Mouse (Mus musculus) hindbrain, embryonic 16.5 days (tissue): ENCODE results near the gene Nxn. TPM values are rescaled to one million over a fixed set of nuclear protein-coding genes. Genes with fewer than 3 reads are reported as not detected.

Experiments used
- ATAC-seq: fragments of 200-750 bp; cut with Nextera tagmentation; 2 replicates; pipeline ENCODE4 v1.8.0; 2017; ENCODE audit warnings: moderate TSS enrichment, moderate library complexity
- H3K27ac ChIP-seq: fragments of 300-500 bp; sonication (generic); 2 replicates; pipeline ENCODE4 v1.5.1; 2014; ENCODE audit warnings: low read depth, mild to moderate bottlenecking, control low read depth, low read length, moderate library complexity
- H3K27me3 ChIP-seq: fragments of 300-500 bp; sonication (generic); replicated peaks from 2 replicates; pipeline ENCODE4 v1.6.1; 2014; ENCODE audit warnings: low read length; ENCODE audit not compliant: control insufficient read depth, insufficient read depth
- H3K36me3 ChIP-seq: fragments of 300-500 bp; sonication (generic); 2 replicates; pipeline ENCODE4 v1.6.1; 2014; ENCODE audit warnings: mild to moderate bottlenecking, low read length, moderate library complexity, mixed read lengths; ENCODE audit not compliant: control insufficient read depth, insufficient read depth
- H3K4me1 ChIP-seq: fragments of 300-500 bp; sonication (generic); 2 replicates; pipeline ENCODE4 v1.6.1; 2014; ENCODE audit warnings: low read depth, low read length; ENCODE audit not compliant: control insufficient read depth, insufficient read depth
- H3K4me2 ChIP-seq: fragments of 300-500 bp; sonication (generic); 2 replicates; pipeline ENCODE4 v1.6.1; 2014; ENCODE audit warnings: mild to moderate bottlenecking, low read length, control low read depth, moderate library complexity
- H3K4me3 ChIP-seq: fragments of 300-500 bp; sonication (generic); 2 replicates; pipeline ENCODE4 v1.5.1; 2014; ENCODE audit warnings: mild to moderate bottlenecking, low read length, control low read depth, moderate library complexity
- H3K9ac ChIP-seq: fragments of 300-500 bp; sonication (generic); 2 replicates; pipeline ENCODE4 v1.6.1; 2014; ENCODE audit warnings: low read depth, mild to moderate bottlenecking, control low read depth, low read length, moderate library complexity
- H3K9me3 ChIP-seq: fragments of 300-500 bp; sonication (generic); 2 replicates; pipeline ENCODE4 v1.6.1; 2014; ENCODE audit warnings: mild to moderate bottlenecking, low read length, moderate library complexity; ENCODE audit not compliant: control insufficient read depth
- WGBS: fragments of 180-500 bp; shearing (Covaris S2); extraction: QIAGEN DNeasy Blood & Tissue Kit; methylation state at CpG from one replicate; pipeline ENCODE4 v1.1.7; 2014; 5-methylcytosine and 5-hydroxymethylcytosine counted together
- polyA plus RNA-seq: library from polyadenylated mRNA; unstranded; fragments of >200 nt; fragmentation: Nextera tagmentation; extraction: Ambion mirVana; gene quantifications from 2 replicates; pipeline ENCODE4 v1.2.1, GENCODE M21; 2015

Gene Nxn
- polyA plus RNA-seq, 1 experiment from 2014 or later: 22.2 TPM

DNA sequence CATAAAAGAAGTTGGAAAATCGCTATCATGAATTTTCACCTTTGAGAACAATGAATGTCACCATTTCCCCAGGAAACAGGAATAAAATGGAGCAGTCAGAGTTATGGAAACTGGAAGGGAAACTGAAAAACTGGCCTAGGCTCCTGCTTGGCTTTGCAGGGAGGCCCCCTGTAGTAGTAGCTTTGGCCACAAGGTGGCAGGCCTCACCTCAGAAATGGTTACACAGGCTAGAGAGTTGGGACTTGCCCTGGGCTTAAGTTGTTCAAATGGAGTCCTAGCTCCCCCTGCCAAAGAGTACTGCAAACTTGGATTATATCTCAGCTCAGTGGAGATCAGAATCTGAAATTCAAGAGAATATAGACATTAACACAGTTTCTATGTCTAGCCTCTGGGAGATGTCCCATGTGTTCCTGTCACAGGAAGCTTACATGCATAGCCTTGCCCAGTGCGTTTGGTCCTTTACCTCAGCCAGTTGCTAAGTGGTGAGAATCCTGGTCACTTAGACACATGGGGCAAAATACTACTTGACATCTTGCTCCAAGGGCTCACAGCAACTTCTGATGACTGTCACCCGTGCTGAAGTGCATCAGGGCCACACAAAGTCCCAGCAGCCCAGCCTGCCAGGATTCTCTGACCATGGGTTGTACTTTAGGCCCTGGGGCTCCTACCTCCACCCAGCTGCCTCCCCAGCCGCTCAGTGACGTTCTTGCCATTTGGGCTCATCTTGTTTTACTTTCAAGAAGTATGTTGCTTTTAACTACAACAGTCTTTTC, 145.6 kb downstream of the Nxn start:
- WGBS: 44% methylated on average over 5 of the region's 5 CpGs
- no peak overlapping the region for H3K27ac ChIP-seq
- peak; percentile 82 for ATAC-seq

GRCm38 (mm10) chr11:76252036-76252435, 146.9 kb downstream of the Nxn start:
- Histone ChIP-seq H3K9me3 (no peaks in the 10 kb centered on the region), H3K36me3 (peaks cover 14% of the 10 kb centered on the region), H3K4me3 (no peak overlapping the region), H3K27ac (no peak overlapping the region), H3K9ac (no peak overlapping the region), H3K4me2 (no peak overlapping the region), H3K27me3 (no peaks in the 10 kb centered on the region), H3K4me1 (peaks cover 9% of the 10 kb centered on the region; the same call in 1 of the 2 replicates)
- WGBS: 60% methylated on average over 3 of the region's 3 CpGs
- ATAC-seq: no peak

More for the DNA sequence above, 145.6 kb downstream of the Nxn start:
- Histone ChIP-seq H3K4me2 (no peak overlapping the region), H3K36me3 (peaks cover 14% of the 10 kb centered on the region), H3K27me3 (no peaks in the 10 kb centered on the region), H3K9ac (no peak overlapping the region), H3K4me3 (no peak overlapping the region), H3K4me1 (peaks cover 9% of the 10 kb centered on the region; the same call in 1 of the 2 replicates), H3K9me3 (no peaks in the 10 kb centered on the region)

DNA sequence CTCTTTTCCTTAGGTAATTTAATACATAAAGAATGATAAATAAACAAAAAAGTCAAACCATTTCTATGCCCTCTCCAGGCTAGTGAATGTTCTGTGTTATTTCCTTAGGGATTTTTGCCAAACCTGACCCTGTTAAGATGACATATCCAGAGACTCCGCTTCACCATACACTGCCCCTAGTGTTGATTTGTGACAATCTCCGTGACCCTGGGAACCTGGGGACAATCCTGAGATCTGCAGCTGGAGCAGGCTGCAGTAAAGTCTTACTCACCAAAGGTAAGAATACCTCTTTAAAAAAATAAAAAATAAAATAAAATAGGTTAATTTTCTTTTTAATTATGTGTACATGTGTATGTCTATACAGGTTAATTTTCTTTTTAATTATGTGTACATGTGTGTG, 151.7 kb downstream of the Nxn start:
- no peaks in the 10 kb centered on the region for H3K27me3 ChIP-seq
- no peak for ATAC-seq
- H3K9me3 ChIP-seq: no peaks in the 10 kb centered on the region
- H3K27ac ChIP-seq: no peak overlapping the region
- peaks cover 20% of the 10 kb centered on the region for H3K4me1 ChIP-seq
- H3K4me2 ChIP-seq: no peak overlapping the region
- H3K36me3 ChIP-seq: peaks cover 14% of the 10 kb centered on the region
- WGBS: 54% methylated on average over 2 of the region's 2 CpGs
- H3K9ac ChIP-seq: no peak overlapping the region
- no peak overlapping the region for H3K4me3 ChIP-seq

DNA sequence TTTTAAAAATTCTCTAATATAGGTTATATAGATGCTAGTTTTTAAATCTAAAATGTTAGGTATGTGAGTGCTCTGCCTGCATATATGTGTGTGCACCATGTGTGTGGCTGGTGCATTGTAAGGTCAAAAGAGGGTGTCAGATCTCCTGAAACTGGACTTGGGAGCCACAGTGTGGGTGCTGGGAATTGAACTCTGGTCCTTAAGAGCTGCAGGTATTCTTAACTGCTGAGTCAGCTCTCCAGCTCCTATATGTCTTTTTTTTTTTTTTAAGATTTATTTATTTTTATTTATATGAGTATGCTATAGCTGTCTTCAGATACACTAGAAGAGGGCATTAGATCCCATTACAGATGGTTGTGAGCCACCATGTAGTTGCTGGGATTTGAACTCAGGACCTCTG, 152.5 kb downstream of the Nxn start:
- H3K9me3 ChIP-seq: no peaks in the 10 kb centered on the region
- no peak overlapping the region for H3K27ac ChIP-seq
- no peaks in the 10 kb centered on the region for H3K27me3 ChIP-seq
- peaks cover 24% of the 10 kb centered on the region for H3K4me1 ChIP-seq
- H3K36me3 ChIP-seq: peaks cover 14% of the 10 kb centered on the region
- no peak overlapping the region for H3K9ac ChIP-seq
- no peak overlapping the region for H3K4me3 ChIP-seq
- no peak overlapping the region for H3K4me2 ChIP-seq
- no peak for ATAC-seq

- Histone ChIP-seq H3K4me3 (peak overlapping the region; percentile 51), H3K27ac (peak overlapping the region; percentile 90), H3K9me3 (no peaks in the 10 kb centered on the region), H3K9ac (peak overlapping the region; percentile 93), H3K36me3 (peaks cover 3% of the 10 kb centered on the region; the same call in 1 of the 2 replicates), H3K4me1 (peaks cover 24% of the 10 kb centered on the region), H3K27me3 (no peaks in the 10 kb centered on the region), H3K4me2 (peak overlapping the region; percentile 96)
- 4% methylated on average over 34 of the region's 34 CpGs for WGBS
- no peak; the same call in 1 of the 2 replicates for ATAC-seq
Observed at GRCm38 (mm10) chr11:76243811-76244546, 155.0 kb downstream of the Nxn start.

GRCm38 (mm10) chr11:76242901-76243810, 155.8 kb downstream of the Nxn start, which contains the start of the genes Mrm3 and Glod4:
TSS of gene Mrm3 (plus strand) at chr11:76243715.
TSS of gene Glod4 (minus strand) at chr11:76243725.
- Histone ChIP-seq H3K36me3 (peaks cover 3% of the 10 kb centered on the region; the same call in 1 of the 2 replicates), H3K4me2 (peak within 1 kb of the TSS; percentile 96), H3K27me3 (no peaks in the 10 kb centered on the region), H3K27ac (peak within 1 kb of the TSS; percentile 90), H3K4me3 (peak within 1 kb of the TSS; percentile 51), H3K9me3 (no peaks in the 10 kb centered on the region), H3K9ac (peak within 1 kb of the TSS; percentile 93), H3K4me1 (peaks cover 24% of the 10 kb centered on the region)
- under 1% methylated on average over 57 of the region's 61 CpGs for WGBS
- ATAC-seq: peak; percentile 93

GRCm38 (mm10) chr11:76239750-76240149, 159.2 kb downstream of the Nxn start:
- Histone ChIP-seq H3K4me1 (peaks cover 17% of the 10 kb centered on the region), H3K27ac (no peak overlapping the region), H3K9ac (no peak overlapping the region), H3K9me3 (no peaks in the 10 kb centered on the region), H3K4me3 (no peak overlapping the region), H3K4me2 (no peak overlapping the region), H3K27me3 (no peaks in the 10 kb centered on the region), H3K36me3 (peaks cover 13% of the 10 kb centered on the region)
- no peak for ATAC-seq
- 96% methylated on average over 2 of the region's 2 CpGs for WGBS

GRCm38 (mm10) chr11:76236136-76236535, 162.8 kb downstream of the Nxn start:
- no peak for ATAC-seq
- H3K36me3 ChIP-seq: peaks cover 23% of the 10 kb centered on the region
- H3K4me1 ChIP-seq: no peaks in the 10 kb centered on the region
- H3K27ac ChIP-seq: no peak overlapping the region
- H3K4me2 ChIP-seq: no peak overlapping the region
- H3K27me3 ChIP-seq: no peaks in the 10 kb centered on the region
- no peak overlapping the region for H3K4me3 ChIP-seq
- no peaks in the 10 kb centered on the region for H3K9me3 ChIP-seq
- H3K9ac ChIP-seq: no peak overlapping the region
- WGBS: 90% methylated on average over 3 of the region's 3 CpGs
